Mouse (Mus musculus) ES-CJ7 (cell line): ENCODE results near the gene Mrpl28.
"Not testable (repeated sequence)": the region's sequence is repeated elsewhere in the genome, so short reads cannot be mapped to it uniquely, and the experiment has no call there.

Source experiments
- DNase-seq: peaks from one replicate; pipeline ENCODE4 v3.0.0; 2011; ENCODE audit warnings: low read depth, low spot score

Mrpl28 gene

DNA sequence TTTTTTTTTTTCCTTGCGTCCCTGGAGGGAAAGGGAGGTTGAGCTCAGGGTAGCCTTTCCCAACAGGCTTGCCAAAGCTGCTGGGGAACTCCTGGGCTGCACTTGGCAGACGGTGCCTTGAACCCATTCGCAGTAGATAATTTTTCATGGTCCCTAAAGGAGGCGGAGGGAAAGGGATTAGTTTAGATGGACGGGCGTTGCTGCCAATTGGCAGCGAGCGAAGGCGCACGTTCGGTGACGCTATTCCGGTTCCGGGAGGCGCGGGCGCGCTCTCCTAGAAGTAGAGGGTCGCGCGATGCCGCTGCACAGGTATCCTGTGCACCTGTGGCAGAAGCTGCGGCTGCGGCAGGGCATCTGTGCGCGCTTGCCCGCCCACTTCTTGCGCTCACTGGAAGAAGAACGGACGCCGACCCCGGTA is at the start of gene Mrpl28:
Mrpl28 (plus strand) TSS at position 234 of the 418 bp plus-strand sequence.
- peak; percentile 98 for DNase-seq

DNA sequence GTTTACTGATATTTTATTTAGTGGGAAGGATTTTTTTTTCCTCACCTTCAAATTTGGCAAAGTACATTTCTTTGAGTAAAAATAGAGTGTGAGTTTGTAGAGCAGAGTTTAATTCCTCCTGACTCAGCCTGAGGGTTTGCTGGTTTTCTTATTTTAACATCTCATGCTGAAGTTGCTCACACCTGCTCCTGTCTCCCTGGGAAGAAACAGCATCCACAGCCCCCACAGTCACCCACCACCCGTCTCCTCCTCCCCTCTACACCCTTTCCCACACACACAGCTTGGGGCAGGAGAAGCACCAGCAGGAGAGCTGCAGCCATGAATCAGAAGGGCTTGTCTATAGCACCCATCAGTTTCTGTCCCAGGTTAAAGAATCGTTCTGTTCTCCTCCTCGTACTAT is 48.1 kb upstream of the Mrpl28 start:
- DNase-seq = no peak

- no peak for DNase-seq
These were observed 44.4 kb upstream of the Mrpl28 start for GRCm38 (mm10) chr17:26078851-26079250.

DNA sequence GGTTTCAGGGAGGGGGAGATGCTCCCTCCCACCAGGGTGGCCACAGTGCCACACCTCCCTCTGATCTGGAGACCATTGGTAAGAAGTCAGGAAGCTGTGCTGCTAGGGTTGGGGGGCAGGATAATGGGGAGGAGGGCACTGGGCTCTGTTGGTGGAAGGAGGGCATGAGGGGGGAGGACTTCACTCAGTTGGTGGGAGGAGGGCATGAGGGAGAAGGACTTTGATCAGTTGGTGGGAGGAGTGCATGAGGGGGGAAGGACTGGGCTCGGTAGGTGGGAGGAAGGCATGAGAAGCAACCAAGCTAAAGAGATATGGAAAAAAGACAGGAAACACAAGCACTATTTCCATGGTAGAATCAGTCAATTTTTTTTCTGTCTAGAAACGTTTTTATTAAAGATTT is 42.4 kb upstream of the Mrpl28 start:
- no peak for DNase-seq

DNA sequence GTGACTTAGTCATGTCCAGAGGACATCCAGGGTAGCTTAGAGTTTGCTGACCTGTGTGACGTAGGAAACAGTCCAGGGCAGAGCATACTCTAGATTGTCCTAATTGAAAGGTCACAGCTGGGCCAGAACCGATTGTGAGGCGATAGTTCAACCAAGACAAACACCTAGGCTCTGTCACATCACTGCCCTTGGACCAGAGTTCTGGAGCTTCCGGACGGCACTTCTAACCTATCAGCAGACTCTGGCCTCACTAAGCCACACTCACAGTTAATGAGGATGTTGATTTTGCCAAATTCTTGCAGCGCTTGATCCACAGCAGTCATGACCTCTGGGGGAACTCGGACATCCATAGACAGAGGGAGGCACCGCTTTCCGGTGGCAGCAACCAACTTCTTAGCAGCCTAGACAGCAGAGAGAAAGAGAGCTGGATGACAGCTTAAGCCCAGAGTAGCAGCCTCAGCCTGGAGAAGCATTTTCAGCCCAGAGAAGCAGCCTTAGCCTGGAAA is 36.2 kb upstream of the Mrpl28 start:
- DNase-seq = no peak

DNA sequence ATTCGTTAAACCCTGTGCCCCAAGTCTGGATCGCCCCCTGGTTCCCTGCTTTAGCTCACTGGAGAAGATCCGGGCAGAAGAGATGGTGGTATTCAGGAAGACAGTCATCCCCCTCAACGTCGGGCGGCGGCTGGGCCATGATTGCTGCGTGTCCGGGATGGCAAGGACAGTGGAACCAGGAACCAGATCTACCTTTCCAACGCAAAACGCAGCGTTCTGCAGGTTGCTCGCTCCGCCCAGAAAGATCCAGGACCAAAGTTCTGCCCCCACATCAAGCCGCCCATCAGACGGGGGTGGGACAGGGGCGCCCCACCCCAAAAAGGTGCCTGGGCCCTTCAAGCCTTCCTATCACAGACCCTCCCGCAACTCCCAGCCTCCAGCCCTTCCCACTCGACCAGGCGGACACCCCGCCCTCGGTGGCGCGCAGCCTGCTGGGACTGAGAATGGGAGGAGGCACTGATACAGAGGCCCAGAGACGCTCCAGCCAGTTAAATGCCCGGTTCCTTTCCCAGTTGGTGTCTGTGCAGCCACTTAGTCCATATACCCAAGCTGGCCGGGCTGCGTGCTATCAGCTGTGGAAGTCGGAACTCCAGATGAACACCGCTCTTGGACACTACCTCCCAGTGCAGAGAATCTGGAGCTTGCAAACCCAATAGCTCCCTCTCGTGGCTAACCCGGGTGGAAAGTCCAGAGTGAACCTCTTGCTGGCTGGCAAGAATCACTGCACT is 33.2 kb upstream of the Mrpl28 start, which contains the start of gene Decr2:
Decr2 (minus strand) TSS at position 433 of the 728 bp plus-strand sequence.
- DNase-seq = peak; percentile 96

DNA sequence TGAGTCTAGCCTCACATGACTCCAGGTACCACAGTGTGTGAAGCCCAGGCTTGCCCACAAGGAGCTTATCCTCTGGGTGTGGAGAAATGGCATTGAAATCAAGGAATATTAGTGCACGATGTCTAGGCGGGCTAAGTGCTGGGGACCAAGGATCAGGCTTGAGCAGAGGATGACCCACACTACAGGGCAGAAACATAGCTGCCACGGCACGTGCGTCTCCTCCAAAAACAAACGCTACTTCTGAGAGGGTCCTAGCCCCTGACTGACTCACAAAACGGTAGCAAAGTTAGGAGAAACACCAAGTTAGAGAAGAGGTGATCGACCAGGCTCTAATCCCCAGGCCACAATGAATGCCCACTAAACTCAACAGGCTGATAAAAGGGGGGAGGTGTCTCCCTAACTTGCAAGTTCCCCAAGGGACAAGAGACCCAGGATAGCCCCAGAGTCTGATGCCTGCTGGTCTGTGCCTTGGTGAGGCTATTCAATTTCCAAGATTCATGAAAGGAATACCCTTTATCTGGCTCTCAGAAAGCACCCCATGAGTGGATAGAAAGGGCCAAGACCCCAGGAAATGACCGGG is 28.7 kb upstream of the Mrpl28 start:
- DNase-seq = no peak

DNA sequence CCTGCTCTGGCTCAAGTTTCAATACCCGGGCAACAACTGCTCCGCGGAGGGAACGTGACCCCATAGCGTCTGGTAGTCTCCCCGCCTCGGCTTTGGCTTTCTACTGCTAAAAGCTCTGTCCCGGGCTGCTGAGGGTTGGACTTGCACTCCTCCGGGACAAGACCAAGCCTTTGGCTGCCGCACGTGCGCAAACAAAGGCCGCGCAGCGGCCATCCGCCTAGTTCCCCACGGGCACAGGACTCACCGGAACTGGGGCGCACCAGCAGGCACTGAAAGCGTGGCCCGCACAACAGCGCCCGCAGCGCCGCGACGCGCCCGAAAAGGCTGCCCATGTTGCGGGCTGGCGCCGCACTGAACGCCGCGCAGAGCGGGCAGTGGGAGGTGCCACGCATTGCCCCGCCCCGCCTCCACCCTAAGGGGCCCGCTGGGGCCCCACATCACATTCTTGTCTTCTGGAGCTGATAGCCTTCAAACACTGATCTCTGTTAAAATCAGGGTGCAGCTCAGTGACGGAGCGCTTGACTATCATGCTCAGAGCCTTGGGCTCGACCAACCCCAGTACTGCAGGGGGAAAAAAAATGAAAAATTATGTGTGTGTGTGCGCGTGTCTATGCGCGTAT is 28.1 kb upstream of the Mrpl28 start, which contains the start of gene Nme4:
Nme4 (minus strand) TSS at position 482 of the 620 bp plus-strand sequence.
- peak; percentile 33 for DNase-seq

GRCm38 (mm10) chr17:26098461-26098860 is 24.8 kb upstream of the Mrpl28 start:
- DNase-seq = no peak

DNA sequence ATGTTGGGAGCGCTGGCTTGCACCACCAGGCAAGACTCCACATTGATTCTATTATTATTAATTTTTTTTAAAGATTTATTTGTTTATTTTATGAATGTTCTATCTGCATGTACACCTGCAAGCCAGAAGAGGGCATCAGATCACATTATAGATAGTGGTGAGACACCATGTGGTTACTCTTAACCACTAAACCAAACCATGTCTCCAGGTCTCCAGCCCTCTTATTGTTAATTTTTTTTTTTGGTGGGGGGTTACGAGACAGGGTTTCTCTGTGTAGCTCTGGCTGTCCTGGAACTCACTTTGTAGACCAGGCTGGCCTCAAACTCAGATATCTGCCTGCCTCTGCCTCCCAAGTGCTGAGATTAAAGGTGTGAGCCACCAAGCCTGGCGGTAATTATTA is 24.0 kb upstream of the Mrpl28 start:
- DNase-seq = not testable (repeated sequence)

DNA sequence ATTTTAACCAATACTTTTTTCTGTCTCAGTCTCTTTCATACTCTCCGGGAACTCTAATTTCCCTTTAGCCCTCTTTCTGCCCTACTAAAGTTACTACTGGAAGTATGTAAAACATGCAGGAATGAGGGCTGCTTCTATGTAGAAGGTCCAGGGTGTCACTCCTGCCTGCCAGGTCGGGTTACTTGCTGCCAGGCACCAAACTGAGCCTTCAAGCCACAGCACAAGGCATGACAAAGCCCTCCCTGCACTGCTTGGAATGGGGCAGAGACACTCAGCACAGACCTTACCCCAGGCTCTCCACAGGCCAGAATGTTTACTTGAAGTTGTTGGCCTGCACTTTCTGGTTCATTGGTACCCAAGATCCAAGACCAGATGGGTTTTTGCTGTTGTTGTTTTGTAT is 23.1 kb upstream of the Mrpl28 start:
- no peak for DNase-seq

DNA sequence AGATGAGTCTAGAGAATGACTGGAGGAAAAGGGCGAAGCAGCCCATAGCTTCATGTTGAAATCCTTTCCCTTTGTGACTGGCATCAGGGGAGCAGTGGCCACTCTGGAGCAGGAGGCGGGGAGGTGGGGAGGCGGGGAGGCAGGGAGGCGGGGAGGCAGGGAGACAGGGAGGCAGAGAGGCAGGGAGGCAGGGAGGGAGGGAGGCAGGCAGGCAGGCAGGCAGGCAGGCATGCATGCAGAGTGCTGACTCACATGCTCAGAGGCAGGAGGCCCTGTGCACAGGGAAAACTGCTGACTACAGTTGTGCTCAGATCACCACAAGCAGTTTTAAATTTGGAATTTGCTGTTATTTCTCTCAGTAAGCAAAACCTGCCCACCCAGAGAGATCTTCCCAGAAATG is 21.8 kb upstream of the Mrpl28 start:
- no peak for DNase-seq

GRCm38 (mm10) chr17:26105619-26106018 is 17.7 kb upstream of the Mrpl28 start:
- no peak for DNase-seq

- peak; percentile 84 for DNase-seq
These were observed 13.1 kb upstream of the Mrpl28 start for GRCm38 (mm10) chr17:26110156-26110555.

GRCm38 (mm10) chr17:26111024-26111423 is 12.3 kb upstream of the Mrpl28 start:
- DNase-seq = peak; percentile 90

- peak; percentile 74 for DNase-seq
These were observed 11.6 kb upstream of the Mrpl28 start for GRCm38 (mm10) chr17:26111722-26112121.

DNA sequence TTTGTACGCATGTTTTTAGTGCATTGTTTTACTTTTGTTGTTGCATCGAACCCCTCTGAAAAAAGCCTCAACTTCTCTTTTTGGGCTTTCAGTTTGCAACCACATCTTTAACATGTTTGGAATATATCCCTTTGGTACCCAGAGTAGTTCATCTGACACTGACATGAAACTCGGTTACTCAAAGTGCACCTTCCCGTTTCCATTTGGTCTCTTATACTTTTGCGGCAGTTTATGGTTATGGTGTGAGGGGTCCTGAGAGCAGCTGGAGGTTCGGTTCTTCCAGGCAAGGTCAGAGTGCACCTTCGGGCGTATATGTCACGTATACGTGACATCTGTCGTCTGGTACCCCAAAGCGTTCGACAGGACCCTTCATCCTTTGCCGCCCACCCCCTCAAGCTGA is 10.5 kb upstream of the Mrpl28 start:
- DNase-seq = no peak

DNA sequence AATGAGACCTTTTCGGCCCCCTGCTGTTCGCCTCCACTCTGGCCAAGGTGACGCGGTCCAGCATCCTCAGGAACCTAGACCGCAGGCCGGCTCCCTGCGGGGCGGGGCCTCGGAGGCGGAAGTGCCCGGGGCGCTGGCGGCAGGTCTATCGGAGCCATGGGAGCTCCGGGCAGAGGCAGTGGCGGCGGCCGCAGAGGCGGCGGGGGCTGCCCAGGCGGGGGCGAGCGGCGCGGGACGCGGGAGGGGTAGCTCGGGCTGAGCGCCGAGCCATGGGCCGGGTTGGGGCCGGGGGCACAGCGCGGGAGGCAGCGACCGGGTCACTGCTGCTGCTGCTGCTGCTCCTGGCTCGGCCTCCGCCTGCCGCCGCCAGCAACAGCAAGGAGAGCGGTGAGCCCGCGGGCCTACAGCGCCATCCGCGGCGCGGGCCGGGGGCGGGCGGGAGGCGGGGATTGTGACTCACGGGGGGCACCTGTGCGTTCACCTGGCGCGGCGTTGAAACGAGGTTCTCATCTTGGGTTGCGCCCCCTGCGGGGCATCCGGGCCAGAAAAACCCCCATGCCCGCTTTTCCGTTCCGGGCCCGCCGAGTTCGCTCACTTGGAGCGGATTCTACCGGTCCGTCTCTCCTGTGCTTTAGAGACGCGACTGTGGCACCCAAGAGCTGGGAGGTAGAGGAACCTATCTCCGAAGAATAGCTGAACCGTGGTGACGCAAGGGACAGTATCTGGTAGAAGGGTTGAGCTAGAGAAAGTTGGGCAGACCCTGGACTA is 9.9 kb upstream of the Mrpl28 start, which contains the start of gene Tmem8:
Tmem8 (plus strand) TSS at position 119 of the 768 bp plus-strand sequence.
- peak; percentile 67 for DNase-seq

DNA sequence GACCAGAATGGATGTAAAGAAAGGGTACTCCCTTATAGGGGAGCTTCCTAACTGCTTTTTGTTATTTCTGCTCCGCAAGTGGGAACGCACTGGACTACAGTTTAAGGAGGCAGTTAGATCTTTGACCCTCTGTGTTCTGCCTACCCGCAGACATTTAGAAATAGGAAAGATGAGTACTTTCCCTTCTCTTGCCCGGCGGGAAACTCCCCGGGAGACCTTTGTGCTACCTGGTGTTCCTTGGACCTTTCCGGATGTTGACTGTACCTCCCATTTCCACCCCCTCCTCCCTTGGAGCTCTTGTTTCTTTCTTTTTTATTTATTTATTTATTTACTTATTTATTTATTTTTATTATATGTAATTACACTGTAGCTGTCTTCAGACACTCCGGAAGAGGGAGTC is 9.2 kb upstream of the Mrpl28 start:
- peak; percentile 42 for DNase-seq

DNA sequence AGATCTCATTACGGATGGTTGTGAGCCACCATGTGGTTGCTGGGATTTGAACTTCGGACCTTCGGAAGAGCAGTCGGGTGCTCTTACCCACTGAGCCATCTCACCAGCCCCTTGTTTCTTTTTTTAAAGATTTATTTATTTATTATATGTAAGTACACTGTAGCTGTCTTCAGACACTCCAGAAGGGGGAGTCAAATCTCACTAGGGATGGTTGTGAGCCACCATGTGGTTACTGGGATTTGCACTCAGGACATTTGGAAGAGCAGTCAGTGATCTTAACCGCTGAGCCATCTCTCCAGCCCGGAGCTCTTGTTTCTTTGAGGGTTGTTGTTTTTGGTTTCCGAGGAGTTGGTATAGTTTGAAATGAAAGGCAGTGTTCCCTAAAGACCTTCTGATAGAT is 8.8 kb upstream of the Mrpl28 start:
- not testable (repeated sequence) for DNase-seq

- no peak for DNase-seq
These were observed 7.9 kb upstream of the Mrpl28 start for GRCm38 (mm10) chr17:26115205-26115898.
